Mouse (Mus musculus) kidney, adult 18-20 months (tissue): ENCODE measurements around the gene Map9.
"Not testable (repeated sequence)": the region's sequence is repeated elsewhere in the genome, so short reads cannot be mapped to it uniquely, and the experiment has no call there.

Source experiments
- DNase-seq: peaks from one replicate; pipeline ENCODE4 v3.0.0; 2021

Map9 gene

GRCm38 (mm10) chr3:82357797-82358524, at the start of gene Map9:
Map9 (plus strand) TSS chr3:82358044.
- peak; percentile 94 for DNase-seq

DNA sequence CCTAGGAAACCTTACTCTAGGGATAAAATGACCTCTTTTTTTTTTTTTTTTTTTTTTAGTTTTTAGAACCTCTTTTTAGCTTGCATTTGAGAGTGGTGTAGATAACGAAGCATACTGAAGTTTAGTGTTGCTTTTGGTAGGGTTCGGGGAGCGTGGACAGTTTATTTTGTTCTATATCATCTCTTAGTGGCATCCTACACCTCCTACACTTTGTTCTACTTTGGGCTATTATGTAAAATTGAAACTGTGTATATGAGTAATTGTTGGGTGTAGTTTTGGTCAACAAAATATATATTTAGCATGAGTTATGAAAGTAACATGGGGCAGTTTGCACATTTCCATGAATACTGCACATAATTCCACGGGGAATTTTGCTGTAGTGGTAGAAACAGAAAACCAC, 42.1 kb upstream of the Map9 start:
- no peak for DNase-seq

GRCm38 (mm10) chr3:82326736-82327135, 31.1 kb upstream of the Map9 start:
- DNase-seq = not testable (repeated sequence)

DNA sequence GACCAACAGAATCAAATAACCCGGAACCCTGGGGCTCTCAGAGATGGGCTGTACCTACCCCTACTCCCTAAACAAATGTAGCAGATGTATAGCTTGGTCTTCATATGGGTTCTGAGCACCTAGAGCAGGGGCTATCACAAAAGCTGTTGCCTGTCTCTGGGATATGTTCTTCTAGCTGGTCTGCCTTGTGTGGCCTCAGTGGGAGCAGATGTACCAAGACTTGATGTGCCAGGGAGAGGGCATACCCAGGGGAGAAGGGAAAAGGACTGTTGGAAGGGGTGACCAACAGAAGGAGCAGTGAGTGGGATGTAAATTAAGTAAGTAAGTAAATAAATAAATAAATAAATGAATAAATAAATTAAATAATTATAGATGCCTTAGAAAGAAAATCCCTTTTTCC, 25.8 kb upstream of the Map9 start:
- no peak for DNase-seq

GRCm38 (mm10) chr3:82332536-82332935, 25.3 kb upstream of the Map9 start:
- DNase-seq = no peak

DNA sequence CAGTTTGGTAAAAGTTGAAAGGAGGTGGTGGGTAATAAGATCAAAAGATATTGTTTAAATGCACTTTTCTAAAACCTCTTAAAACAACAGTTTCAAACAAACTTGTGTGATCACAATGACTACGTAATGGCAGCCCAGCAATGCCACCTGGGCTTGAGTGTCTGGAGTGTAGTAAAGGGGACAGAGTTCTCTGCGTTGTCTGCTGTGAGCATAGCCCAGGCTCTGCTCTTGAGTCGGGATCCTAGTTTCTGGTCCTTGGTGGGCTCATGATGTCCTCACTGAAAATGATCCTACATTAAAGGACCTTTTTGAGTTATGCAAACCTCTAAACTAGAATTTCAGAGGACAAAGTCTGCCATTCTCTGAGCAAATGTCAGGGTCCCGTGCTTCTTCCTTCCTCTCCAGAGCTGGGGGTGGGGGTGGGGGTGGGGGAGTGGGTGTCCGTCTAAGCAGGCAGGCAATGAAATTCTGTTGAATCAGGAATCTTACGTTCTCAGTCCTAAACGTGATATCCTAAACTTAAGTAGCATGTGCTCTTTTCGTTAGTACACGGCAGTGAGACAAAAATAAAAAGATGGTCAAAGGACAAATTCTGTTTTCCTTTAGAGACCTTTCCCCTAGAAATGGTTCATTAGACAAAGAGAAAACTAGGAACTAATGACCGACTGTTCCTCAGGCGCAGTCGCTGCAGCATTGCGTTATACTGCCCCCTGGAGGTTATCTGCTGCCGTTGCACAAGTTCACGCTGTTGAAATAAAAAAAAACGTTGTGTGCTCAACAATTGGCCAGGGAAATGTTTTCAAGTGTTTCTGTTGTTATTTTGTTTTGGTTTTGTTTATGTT, 24.5 kb upstream of the Map9 start:
- DNase-seq = peak; percentile 48

- no peak for DNase-seq
Observed at GRCm38 (mm10) chr3:82340111-82340510, 17.7 kb upstream of the Map9 start.

DNA sequence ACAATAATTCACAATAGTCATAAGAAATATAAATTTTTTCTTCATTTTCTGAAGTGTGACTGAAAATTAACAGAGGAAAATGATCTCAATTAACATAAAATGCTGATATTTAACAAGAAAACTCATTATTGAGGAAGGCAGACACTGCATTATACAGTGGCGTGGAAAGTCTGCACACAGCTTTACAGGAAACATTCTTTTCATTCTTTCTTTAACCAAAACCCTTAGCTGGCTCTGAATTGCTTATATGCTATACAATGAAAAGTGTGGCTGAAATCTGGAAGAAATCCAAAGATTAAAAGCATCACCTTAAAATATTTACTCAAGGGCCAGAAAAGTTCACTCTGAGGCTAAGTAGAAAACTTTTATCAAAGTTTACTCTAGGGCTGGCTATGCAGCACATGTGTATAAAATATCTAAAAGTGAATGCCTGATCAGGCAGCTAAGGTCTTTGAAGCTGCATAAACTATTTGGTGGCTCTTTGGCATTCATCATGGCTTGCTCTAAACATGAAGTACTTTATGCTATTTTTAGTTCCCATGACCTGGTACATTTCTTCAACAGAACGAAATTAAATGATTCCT, 9.5 kb upstream of the Map9 start:
- no peak for DNase-seq

- DNase-seq = no peak
Observed at GRCm38 (mm10) chr3:82350321-82350720, 7.5 kb upstream of the Map9 start.

DNA sequence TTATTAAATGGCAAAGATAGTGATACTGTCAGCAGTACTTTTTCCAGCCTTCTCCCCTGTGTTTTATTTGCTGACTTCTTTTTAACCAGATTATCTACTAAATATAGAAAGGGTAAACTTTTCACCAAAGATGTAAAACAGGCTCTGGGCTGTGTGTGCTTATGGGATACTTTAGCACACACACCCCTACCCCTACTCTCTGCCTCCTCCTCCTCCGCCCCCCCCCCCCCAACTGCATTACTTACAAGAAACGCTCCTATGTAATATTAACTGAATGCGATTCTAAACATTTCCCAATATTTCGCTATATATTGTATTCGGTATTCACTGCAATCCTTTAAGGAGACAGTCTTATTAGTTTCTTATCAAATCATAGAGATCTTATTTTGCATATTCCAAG, 504 bp upstream of the Map9 start:
- DNase-seq = no peak

DNA sequence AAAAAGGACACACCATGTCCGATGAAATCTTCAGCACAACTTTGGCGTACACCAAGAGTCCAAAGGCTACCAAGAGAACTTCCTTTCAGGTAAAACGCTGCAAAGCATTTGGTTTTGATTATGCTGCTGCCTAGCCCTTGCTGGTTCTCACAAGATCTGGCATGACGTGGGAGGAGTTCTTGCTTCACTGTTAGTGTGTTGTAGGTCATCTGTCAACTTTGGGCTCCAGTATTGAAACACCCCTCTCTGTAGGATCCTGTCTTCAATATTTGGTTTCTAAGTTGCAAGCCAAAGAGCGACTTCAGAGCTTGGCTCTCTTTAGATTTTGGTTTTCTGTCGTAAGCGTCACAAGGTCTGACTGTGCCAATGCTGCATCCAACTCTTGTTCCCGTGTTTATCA, 1.2 kb downstream of the Map9 start:
- DNase-seq = no peak

- DNase-seq = no peak
Observed at GRCm38 (mm10) chr3:82362452-82362851, 4.6 kb downstream of the Map9 start.

GRCm38 (mm10) chr3:82364505-82364904, 6.7 kb downstream of the Map9 start:
- no peak for DNase-seq

- DNase-seq = no peak
Observed at GRCm38 (mm10) chr3:82364988-82365387, 7.1 kb downstream of the Map9 start.

DNA sequence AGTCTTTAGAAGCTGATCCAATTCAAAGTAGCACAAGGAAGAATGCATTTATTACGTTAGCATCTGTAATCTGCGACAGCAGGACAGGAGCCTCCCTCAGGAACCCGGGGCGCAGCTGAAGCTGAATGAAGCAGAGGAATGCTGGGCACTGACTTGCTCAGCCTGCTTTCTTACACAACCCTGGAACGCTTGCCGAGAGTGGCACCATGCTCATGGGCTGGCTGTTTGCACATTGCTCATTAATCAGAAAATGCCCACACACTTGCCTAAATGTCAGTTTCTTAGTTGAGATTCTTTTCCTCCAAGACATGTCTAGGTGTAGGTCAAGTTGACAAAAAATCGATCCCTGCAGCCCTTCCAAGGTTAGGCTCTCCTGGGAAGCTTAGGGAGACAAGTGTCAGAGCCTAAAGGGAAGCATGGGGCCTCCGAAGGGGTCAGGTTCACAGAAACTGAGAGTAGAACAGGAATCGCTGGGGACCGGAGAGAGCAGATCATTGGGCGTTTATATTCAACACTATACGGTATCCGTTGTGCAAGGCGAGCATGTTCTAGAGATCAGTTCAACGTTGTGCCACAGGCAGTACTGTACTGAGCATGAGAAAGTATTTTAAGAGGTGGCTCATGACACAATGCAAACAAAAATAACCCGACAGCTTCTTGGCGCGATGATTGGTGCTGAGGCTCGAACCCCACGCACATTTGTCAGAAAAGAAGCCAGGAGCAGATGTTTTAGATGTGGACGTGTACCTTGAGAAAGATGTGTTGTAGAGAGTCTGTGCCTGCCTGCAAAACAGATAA, 11.4 kb downstream of the Map9 start:
- no peak for DNase-seq

- DNase-seq = no peak
Observed at GRCm38 (mm10) chr3:82370439-82371011, 12.7 kb downstream of the Map9 start.

GRCm38 (mm10) chr3:82376965-82377364, 19.1 kb downstream of the Map9 start:
- DNase-seq = no peak

GRCm38 (mm10) chr3:82382325-82382724, 24.5 kb downstream of the Map9 start:
- DNase-seq = no peak

GRCm38 (mm10) chr3:82385091-82385490, 27.2 kb downstream of the Map9 start:
- DNase-seq = no peak

DNA sequence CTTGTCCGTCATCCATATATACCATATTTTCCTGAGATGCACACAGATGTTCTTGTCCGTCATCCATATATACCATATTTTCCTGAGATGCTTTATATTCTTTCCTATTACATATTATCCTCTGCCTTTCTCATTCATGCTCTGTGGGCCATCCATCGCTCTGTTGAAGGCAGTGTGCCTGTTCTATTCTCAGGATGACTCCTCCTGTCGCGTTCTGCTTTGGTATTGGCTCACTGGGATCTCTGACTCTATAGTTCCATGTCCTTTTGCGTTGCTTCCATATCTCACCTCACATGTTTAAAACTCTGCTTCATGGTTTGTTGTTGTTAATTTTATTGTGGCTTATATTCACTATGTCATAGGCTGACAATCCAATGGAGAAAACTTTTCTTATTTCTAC, 48.0 kb downstream of the Map9 start:
- DNase-seq = no peak

GRCm38 (mm10) chr3:82406336-82406735, 48.5 kb downstream of the Map9 start:
- no peak for DNase-seq

GRCm38 (mm10) chr3:82407432-82407831, 49.6 kb downstream of the Map9 start:
- DNase-seq = no peak

DNA sequence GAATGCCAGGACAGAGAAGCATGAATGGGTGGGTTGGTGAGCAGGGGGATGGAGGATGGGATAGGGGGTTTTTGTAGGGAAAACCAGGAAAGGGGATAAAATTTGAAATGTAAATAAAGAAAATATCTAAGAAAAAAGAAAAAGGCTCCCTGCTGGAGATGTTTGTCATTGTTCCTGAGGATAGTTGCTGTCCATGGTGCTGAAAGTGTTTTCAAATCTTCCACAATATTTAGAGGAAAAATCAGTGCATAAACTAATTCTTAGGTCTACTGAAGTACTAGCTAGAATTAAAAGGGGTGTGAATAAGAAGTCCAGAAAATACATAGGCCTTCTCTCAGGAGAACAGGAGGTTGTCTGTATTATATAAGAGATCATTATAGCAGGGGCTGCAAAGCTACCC, 54.6 kb downstream of the Map9 start:
- DNase-seq = no peak
